Mouse (Mus musculus) gastrocnemius, adult 18-20 months (tissue): ENCODE measurements at regions not wholly inside any gene's neighbourhood (a gene's known extent, or its start where the extent isn't known, plus 50 kb on each side); places are given as distances from the start of the nearest gene placed in this dataset.

Source experiments
- DNase-seq: peaks from one replicate; pipeline ENCODE4 v3.0.0; 2021; ENCODE audit warnings: low spot score

DNA sequence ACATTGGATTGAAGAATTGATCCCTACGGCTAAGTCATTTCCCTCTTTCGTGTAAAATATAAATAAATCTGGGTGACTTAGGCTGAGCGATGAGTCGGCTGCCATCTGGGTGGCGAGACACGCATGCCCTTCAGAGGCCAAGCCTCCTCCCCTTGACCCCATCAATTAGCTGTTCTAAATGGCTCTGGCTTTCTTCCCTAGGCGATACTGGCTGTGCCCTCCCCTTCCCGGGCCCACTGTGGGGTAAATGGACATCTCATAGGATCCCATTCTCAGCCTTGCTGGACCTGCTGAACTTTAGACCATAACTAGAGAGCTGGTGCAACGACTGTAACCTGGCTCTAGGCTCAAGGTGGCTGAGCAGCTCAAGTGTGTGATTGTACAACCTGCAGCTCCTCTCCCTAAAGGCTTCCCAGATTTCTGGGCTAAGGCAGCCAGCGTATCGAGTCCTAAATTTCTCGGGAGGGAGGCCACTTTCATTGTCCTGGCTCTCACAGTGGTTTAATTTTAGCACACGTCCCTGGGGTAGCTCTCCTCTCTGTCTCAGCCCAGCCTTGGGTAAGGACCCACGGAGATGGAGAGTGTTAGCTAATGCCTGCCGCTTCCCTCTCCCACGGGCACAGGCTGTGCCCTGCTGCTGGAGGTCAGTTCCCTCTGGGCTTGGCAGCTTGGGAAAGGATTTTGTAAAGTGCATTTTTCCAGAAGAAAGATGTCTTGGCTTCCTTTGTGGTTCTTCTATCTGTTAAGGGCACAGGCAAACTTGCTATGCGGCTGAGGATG, 80.7 kb upstream of the Zc3h12a start:
- no peak for DNase-seq

DNA sequence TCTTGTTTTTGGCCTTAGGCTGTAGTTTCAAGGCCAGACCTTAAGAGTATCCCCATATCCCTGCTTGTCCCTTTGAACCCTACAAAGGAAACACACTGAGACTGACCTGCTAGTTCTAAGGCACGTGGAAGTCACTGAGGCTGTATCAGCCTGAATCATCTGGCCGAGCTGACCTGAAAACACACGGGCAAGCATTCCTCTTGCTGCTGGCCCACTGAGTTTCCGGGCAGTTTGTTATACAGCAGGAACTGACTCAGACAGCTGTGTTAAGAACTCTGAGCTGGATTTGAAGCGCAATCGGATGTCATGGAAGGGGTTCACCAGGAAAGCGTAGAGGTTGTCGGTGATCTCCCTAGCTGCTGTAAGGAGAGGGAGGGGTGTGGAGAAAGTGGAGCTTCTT, 75.9 kb upstream of the Zc3h12a start:
- DNase-seq, result no peak

DNA sequence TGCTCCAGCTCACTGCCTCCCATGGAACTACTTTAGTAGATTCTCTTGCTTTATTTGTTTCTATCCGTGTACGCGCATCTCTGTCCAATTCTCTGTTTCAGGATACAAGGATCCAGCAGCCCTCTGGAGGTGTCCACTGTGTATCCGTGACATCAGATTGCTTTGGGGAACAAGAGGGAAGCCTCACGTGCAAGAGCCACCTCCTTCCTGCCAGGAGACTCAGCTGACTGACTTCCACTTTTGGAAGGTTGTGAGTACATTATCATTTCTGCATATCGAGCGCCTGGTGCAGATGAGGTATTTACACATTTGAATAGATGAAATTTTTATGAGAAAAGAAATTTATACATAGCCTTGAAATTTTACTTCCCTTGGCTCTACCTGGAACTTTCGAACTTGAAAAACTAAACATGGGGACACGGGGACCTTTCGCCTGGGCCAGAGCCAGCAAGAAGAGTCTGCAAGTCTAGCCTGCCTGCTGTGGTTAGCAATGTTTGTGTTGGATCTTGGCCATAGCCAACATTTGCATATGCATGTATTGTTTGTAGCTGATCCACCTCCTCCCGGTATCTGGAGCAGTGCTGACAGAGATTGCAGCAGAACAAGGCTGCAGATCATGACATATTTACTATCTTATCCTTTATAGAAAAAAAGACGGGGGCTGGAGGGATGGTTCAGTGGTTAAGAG, 74.1 kb upstream of the Zc3h12a start:
- DNase-seq, result no peak

DNA sequence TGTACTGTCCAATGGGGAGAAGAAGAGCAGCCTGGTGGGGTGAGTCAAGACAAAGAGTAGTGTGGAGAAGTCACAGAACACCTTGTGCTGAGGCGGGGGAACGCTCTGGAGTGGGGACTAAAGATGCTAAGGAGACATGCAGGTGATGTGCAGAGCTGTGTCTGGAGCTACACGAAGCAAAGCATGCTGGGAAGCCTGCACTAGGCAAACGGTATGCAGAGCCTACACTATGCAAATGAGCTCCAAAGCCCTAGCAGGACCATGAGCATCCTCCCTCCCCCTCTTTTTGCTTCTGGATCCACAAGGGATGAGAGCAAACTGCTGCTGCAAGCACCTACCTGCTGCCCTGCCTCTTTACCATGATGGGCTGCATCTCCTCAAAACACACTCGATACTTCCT, 73.1 kb upstream of the Zc3h12a start:
- DNase-seq, result no peak

DNA sequence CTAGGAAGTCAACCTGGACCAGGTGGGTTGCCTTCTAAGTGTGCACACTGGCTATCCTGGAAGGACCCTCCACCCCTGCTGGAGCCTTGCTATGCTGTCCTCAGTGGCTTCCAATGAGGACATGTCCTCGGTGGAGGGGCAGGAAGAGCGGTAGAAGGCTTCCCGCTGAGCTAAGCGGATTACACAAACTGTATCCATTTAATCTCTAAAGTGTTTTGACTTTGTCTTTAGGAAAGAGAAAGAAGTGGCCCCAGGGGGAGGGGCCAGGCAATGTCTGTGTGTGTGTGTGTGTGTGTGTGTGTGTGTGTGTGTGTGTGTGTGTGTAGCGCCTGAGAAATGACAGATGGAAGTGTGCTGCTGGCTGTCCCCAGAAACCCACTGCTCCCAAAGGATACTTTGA, 71.6 kb upstream of the Zc3h12a start:
- no peak for DNase-seq

DNA sequence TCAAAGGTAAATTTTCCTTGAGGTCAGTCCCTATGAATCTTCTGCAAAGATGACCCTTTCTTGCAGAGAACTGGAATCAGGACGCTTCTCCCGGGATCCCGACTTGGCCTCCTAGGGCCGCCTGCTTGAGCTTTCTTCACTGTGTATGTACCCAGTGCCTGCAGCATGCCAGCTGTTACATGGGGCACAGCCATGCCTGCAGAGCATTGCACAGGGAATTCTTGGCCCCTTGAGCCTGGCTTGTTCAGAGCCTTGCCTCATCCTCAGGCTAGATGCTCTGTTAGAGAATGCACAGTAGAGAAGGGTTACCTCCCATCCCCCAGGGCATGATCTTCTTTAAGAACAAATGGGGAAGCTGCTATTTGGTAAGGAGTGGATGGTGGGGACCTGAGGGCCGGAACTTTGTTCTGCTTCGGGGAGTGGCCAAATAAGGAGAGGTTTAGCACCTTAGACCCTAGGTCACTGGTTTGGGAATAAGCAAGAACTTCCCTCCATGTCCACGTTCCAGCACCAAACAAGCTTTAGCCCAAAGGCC, 68.3 kb upstream of the Zc3h12a start:
- DNase-seq, result no peak

DNA sequence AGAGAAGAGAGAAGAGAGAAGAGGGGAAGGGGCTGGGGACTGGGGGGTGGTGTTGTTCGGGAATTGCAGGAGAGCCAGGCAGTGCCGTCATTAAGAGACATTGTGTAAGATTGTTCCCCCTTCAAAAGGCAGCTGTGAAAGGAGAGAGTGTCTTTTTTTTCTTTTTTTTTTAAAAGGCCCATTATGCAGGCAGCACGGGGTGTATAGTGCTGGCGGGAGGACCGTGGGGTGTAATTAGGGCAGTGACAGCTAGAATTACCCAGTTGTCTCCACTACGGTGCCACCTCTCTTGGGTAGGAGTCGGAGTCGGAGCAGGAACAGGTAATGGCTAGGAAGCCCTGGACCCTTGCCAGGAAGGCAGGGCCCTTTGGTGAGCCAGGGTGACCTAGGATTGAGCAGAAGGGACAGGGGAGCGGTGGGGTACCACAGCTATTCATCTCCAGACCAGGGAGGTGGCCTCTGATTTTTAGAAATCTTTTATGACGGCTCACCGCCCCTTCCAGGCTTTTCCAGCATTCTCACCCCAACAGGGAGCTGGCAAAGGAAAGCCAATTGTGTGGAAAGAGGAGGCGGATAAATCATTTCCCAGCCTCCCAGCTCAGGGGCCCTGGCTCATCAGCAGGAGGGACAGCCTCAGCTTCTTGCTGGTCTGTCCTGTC, 67.2 kb upstream of the Zc3h12a start:
- no peak for DNase-seq

DNA sequence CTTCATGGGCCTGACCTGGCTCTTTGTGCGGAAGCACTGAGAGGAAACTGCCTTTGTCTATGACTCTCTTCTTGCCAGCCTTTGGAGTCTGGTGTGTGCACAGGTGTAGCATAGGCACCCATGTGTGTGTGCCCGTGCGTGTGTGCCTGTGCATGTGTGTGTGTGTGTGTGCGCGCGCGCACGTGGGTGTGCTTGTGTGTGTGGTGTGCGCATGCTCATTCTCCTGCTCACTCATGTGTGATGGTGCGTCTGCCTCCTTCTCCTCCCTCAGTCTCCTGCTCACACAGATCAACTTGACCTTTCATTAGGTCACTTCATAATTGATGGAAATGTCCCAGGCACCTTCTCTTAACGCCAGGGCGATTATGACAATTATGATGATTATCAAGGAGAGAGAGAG, 66.7 kb upstream of the Zc3h12a start:
- DNase-seq, result no peak

DNA sequence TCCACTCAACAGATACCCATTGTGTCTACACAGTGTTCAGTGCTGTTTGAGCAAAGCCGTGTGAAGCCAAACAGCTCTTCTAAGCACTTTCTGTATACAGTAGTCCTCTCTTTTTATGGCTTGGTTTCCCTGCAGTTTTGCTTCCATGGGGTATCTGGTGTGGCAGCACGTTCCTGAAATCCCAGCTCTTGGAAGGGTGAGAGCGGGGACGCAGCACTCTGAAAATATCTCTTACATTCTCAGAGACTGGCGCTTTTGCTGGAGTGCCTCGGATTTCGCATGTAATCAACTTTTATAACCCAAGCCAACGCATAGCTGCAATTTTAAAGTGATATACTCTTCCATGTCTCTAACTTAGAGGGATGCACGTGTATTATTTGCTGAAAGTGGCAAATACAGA, 64.0 kb upstream of the Zc3h12a start:
- no peak for DNase-seq

DNA sequence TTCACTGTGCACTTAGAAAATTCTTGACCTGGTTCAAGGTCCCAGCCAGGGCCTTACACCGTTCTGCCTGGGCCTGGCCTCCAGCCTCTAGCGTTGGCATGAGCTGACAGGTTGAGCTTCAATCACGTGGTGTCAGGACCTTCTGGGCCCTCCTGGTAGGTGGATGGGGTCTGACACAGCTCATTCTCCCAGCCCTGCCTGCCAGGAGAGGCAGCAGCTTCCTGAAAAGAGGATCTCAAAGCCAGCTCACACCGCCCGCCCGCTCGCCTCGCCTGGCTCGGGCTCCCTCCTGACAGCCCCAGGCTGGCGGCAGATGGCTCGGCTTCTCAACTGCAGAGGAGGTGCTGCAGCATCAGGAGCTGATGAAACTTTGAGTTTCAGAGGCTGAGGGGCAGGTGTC, 63.4 kb upstream of the Zc3h12a start:
- no peak for DNase-seq

DNA sequence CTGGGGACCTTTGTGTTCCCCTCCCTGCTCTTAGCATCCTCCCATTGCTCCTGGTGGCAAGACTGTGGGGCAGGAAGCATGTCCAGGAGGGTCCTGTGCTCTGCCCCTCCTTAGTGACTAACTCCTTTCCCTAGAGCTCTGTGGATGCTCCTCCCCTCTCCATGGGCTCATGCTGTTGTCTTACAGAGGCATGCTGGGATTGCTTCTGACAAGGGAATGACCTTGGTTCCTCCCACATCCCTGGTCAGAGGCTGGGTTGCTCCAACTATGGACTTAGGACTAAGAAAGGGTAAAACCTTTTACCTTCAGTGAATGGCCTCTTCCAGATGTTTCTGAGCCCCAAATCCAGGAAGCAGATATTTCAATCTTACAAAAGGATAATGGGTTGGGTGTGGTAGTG, 62.3 kb upstream of the Zc3h12a start:
- DNase-seq, result no peak

DNA sequence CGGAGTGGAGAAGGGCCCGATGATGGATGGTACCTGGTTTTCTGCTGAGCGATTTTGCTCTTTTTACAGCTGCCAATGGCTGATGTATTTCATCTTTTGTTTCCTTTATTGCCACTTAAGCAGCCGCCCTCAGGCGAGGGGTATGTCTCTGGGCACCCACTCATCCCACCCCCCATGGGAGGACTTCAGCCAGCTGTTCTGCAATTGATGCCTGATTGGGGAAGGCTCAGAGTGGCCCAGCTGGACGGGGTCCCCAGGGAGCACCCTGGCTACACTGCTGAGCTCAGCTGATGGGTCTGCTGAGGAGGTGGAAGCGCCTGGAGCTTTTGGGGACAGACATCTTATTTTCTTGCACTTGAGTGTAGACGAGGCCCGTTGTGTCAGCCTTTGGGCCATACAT, 58.6 kb upstream of the Zc3h12a start:
- DNase-seq, result no peak

DNA sequence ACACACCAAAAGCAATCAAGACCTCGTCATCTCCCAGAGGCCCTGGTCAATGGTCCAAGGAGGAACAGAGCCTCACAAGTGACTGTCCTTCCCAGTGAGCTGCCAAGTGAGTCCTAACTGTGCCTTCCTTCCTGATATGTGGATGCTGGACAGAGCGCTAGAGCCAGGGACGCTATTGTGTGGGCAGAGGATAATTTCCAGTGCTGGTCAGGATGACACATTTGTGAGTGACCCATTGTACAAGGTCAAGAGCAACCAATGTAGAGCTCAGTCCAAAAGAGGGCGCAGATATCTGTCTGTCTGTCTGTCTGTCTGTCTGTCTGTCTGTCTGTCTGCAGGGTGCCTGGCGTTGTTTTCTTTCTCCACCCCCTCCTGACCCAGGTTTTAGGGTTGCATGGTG, 57.4 kb upstream of the Zc3h12a start:
- DNase-seq, result no peak

DNA sequence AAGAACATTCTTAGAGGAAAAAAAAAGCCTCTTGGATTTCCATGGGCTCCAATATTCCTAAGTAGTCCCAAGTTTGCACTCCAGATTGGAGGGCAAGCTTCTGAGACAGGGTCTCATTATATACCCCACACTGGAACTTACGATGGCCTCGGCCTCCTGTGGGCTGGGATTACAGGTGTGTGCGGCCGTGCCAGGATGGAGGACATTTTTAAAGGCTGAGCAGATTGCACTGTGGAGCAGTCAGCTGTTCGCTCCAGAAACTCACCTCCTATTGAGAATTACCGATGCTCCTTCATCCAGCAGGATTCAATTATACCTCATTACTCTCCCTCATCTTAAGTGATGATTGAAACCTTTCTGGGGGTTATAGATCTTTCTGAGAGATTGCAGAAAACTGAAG, 53.3 kb upstream of the Zc3h12a start:
- DNase-seq, result no peak

DNA sequence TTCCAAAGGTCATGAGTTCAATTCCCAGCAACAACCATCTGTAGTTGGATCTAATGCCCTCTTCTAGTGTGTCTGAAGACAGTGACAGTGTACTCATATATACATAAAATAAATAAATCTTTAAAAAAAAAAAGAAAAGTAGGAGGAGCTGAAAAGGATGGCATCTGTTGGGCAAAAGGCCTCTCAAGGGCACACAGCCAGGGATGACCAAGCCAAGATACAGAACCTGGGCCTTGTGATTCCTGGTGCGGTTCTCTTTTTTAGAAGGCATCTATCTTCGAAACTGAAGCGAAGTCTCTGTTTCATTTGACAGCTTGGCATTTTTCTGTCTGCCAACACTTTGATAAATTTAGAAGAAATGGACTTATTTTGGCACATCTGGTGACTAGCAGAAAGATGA, 50.9 kb upstream of the Zc3h12a start:
- DNase-seq, result no peak

DNA sequence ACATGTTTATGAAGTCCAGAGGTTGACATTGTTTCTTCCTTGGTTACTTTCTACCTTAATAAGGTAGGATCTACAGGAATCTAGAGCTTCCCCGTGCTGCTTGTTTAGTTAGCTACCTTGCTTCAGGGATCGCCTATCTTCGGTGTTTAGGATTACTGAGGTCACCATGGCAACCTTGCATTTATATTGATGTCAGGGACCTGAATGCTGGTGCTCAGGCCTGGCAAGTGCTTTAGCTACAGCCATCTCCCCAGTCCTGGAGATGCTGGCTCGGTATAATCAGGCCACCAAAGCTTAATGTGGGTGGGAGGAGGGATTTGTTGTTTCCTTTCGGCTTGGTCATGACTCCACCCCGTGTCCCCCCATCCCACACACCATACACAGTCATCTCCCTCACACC, 50.0 kb upstream of the Zc3h12a start:
- no peak for DNase-seq
